Mouse (Mus musculus) forebrain, embryonic 14.5 days (tissue): ENCODE results near the gene 1700019D03Rik. TPM values are rescaled to one million over a fixed set of nuclear protein-coding genes. Genes with fewer than 3 reads are reported as not detected.
A peak's percentile ranks its signal among the peaks of the same experiment; 100 is the strongest.

Experiments used
- ATAC-seq: fragments of 200-750 bp; cut with Nextera tagmentation; 2 replicates; pipeline ENCODE4 v1.8.0; 2017; ENCODE audit warnings: mild to moderate bottlenecking, moderate library complexity
- DNase-seq: peaks from one replicate; pipeline ENCODE4 v3.0.0-alpha.2; 2015; ENCODE audit warnings: low spot score
- H3K27ac ChIP-seq: fragments of 300-500 bp; sonication (generic); 2 replicates; pipeline ENCODE4 v1.5.1; 2014; ENCODE audit warnings: low read depth, mild to moderate bottlenecking, control low read depth, low read length, moderate library complexity
- H3K27me3 ChIP-seq: fragments of 300-500 bp; sonication (generic); replicated peaks from 2 replicates; pipeline ENCODE4 v1.6.1; 2014; ENCODE audit warnings: low read length, control low read depth, mixed read lengths; ENCODE audit not compliant: control insufficient read depth, insufficient read depth
- H3K36me3 ChIP-seq: fragments of 300-500 bp; sonication (generic); 2 replicates; pipeline ENCODE4 v1.6.1; 2014; ENCODE audit warnings: low read length, control low read depth; ENCODE audit not compliant: control insufficient read depth, insufficient read depth
- H3K4me1 ChIP-seq: fragments of 300-500 bp; sonication (generic); 2 replicates; pipeline ENCODE4 v1.6.1; 2014; ENCODE audit warnings: antibody characterized with exemption, low read length, control low read depth; ENCODE audit not compliant: control insufficient read depth, insufficient read depth
- H3K4me2 ChIP-seq: fragments of 300-500 bp; sonication (generic); 2 replicates; pipeline ENCODE4 v1.6.1; 2014; ENCODE audit warnings: mild to moderate bottlenecking, control low read depth, low read length
- H3K4me3 ChIP-seq: fragments of 300-500 bp; sonication (generic); 2 replicates; pipeline ENCODE4 v1.5.1; 2014; ENCODE audit warnings: low read depth, low read length, control low read depth
- H3K9ac ChIP-seq: fragments of 300-500 bp; sonication (generic); 2 replicates; pipeline ENCODE4 v1.6.1; 2014; ENCODE audit warnings: mild to moderate bottlenecking, low read length, control low read depth, moderate library complexity
- H3K9me3 ChIP-seq: fragments of 300-500 bp; sonication (generic); replicated peaks from 2 replicates; pipeline ENCODE4 v1.6.1; 2016; ENCODE audit warnings: low read length, control low read depth, mixed read lengths; ENCODE audit not compliant: control insufficient read depth
- WGBS: fragments of 180-500 bp; shearing (Covaris S2); extraction: QIAGEN DNeasy Blood & Tissue Kit; methylation state at CpG from one replicate; pipeline ENCODE4 v1.1.7; 2014; 5-methylcytosine and 5-hydroxymethylcytosine counted together
- polyA plus RNA-seq: library from polyadenylated mRNA; unstranded; fragments of >200 nt; fragmentation: Nextera tagmentation; extraction: Ambion mirVana; gene quantifications from 2 replicates; pipeline ENCODE4 v1.2.1, GENCODE M21; 2014

1700019D03Rik gene
- polyA plus RNA-seq, 1 experiment from 2014 or later, result 2.5 TPM

GRCm38 (mm10) chr1:52963097-52963496 lies 56.9 kb downstream of the 1700019D03Rik start:
- Histone ChIP-seq H3K4me3 (no peak overlapping the region), H3K9ac (no peak overlapping the region), H3K4me2 (no peak overlapping the region), H3K27ac (no peak overlapping the region), H3K27me3 (no peaks in the 10 kb centered on the region), H3K9me3 (no peaks in the 10 kb centered on the region), H3K36me3 (no peaks in the 10 kb centered on the region), H3K4me1 (no peaks in the 10 kb centered on the region)
- DNase-seq, result no peak
- no peak for ATAC-seq
- WGBS, result 86% methylated on average over 2 of the region's 2 CpGs

- H3K4me1 ChIP-seq, result no peaks in the 10 kb centered on the region
- no peaks in the 10 kb centered on the region for H3K27me3 ChIP-seq
- H3K4me2 ChIP-seq, result no peak overlapping the region
- 84% methylated on average over 6 of the region's 6 CpGs for WGBS
- ATAC-seq (no peak), DNase-seq (peak; percentile 15)
- H3K9ac ChIP-seq, result no peak overlapping the region
- no peaks in the 10 kb centered on the region for H3K36me3 ChIP-seq
- no peak overlapping the region for H3K27ac ChIP-seq
- H3K4me3 ChIP-seq, result no peak overlapping the region
- H3K9me3 ChIP-seq, result no peaks in the 10 kb centered on the region
These were observed 59.8 kb downstream of the 1700019D03Rik start for GRCm38 (mm10) chr1:52960191-52960590.

- Histone ChIP-seq H3K36me3 (no peaks in the 10 kb centered on the region), H3K4me2 (no peak overlapping the region), H3K4me3 (no peak overlapping the region), H3K27ac (no peak overlapping the region), H3K9ac (no peak overlapping the region), H3K4me1 (peaks cover 12% of the 10 kb centered on the region), H3K9me3 (no peaks in the 10 kb centered on the region), H3K27me3 (no peaks in the 10 kb centered on the region)
- ATAC-seq (no peak), DNase-seq (no peak)
- WGBS, result 65% methylated on average over 4 of the region's 4 CpGs
These were observed 63.2 kb downstream of the 1700019D03Rik start for GRCm38 (mm10) chr1:52956746-52957145.

- no peaks in the 10 kb centered on the region for H3K36me3 ChIP-seq
- DNase-seq (peak; percentile 22), ATAC-seq (no peak)
- no peaks in the 10 kb centered on the region for H3K9me3 ChIP-seq
- H3K27ac ChIP-seq, result no peak overlapping the region
- no peak overlapping the region for H3K4me3 ChIP-seq
- WGBS, result 37% methylated on average over 6 of the region's 6 CpGs
- no peak overlapping the region for H3K9ac ChIP-seq
- H3K4me2 ChIP-seq, result no peak overlapping the region
- peaks cover 12% of the 10 kb centered on the region for H3K4me1 ChIP-seq
- no peaks in the 10 kb centered on the region for H3K27me3 ChIP-seq
These were observed 64.9 kb downstream of the 1700019D03Rik start for GRCm38 (mm10) chr1:52955102-52955501.

- Histone ChIP-seq H3K9ac (no peak overlapping the region), H3K4me1 (peaks cover 12% of the 10 kb centered on the region), H3K27me3 (no peaks in the 10 kb centered on the region), H3K36me3 (no peaks in the 10 kb centered on the region), H3K4me3 (no peak overlapping the region), H3K9me3 (no peaks in the 10 kb centered on the region), H3K4me2 (no peak overlapping the region), H3K27ac (no peak overlapping the region)
- WGBS, result 82% methylated on average over 2 of the region's 2 CpGs
- ATAC-seq (no peak), DNase-seq (no peak)
These were observed 65.5 kb downstream of the 1700019D03Rik start for GRCm38 (mm10) chr1:52954456-52954855.

GRCm38 (mm10) chr1:52953548-52953947 lies 66.4 kb downstream of the 1700019D03Rik start:
- peak; percentile 13 for DNase-seq
- Histone ChIP-seq H3K4me1 (peaks cover 12% of the 10 kb centered on the region), H3K9me3 (no peaks in the 10 kb centered on the region), H3K9ac (peak overlapping the region; percentile 62; the same call in 1 of the 2 replicates), H3K4me3 (peak overlapping the region; percentile 51; the same call in 1 of the 2 replicates), H3K27me3 (no peaks in the 10 kb centered on the region), H3K27ac (no peak overlapping the region), H3K4me2 (peak overlapping the region; percentile 98), H3K36me3 (no peaks in the 10 kb centered on the region)
- 11% methylated on average over 4 of the region's 4 CpGs for WGBS
- no peak; the same call in 1 of the 2 replicates for ATAC-seq

GRCm38 (mm10) chr1:52952551-52953397 lies 67.2 kb downstream of the 1700019D03Rik start:
- no peak overlapping the region for H3K27ac ChIP-seq
- H3K9ac ChIP-seq, result peak overlapping the region; percentile 62
- under 1% methylated on average over 46 of the region's 47 CpGs for WGBS
- ATAC-seq (peak; percentile 81), DNase-seq (peak; percentile 28)
- peak overlapping the region; percentile 51 for H3K4me3 ChIP-seq
- H3K36me3 ChIP-seq, result no peaks in the 10 kb centered on the region
- H3K27me3 ChIP-seq, result no peaks in the 10 kb centered on the region
- no peaks in the 10 kb centered on the region for H3K9me3 ChIP-seq
- peaks cover 12% of the 10 kb centered on the region for H3K4me1 ChIP-seq
- H3K4me2 ChIP-seq, result peak overlapping the region; percentile 98

- Histone ChIP-seq H3K4me3 (peak overlapping the region; percentile 51), H3K9me3 (no peaks in the 10 kb centered on the region), H3K4me1 (peaks cover 12% of the 10 kb centered on the region), H3K36me3 (no peaks in the 10 kb centered on the region), H3K4me2 (peak overlapping the region; percentile 98), H3K9ac (peak overlapping the region; percentile 62), H3K27me3 (no peaks in the 10 kb centered on the region), H3K27ac (no peak overlapping the region)
- 3% methylated on average over 5 of the region's 5 CpGs for WGBS
- DNase-seq (peak; percentile 42), ATAC-seq (peak; percentile 33; the same call in 1 of the 2 replicates)
These were observed 67.8 kb downstream of the 1700019D03Rik start for GRCm38 (mm10) chr1:52952143-52952542.
